Mouse (Mus musculus) heart, postnatal 0 days (tissue): ENCODE measurements at regions not wholly inside any gene's neighbourhood (a gene's known extent, or its start where the extent isn't known, plus 50 kb on each side); places are given as distances from the start of the nearest gene placed in this dataset.

Experiments used
- ATAC-seq: fragments of 200-750 bp; cut with Nextera tagmentation; 2 replicates; pipeline ENCODE4 v1.8.0; 2017; ENCODE audit warnings: low read depth, moderate number of reproducible peaks, moderate library complexity; ENCODE audit not compliant: insufficient read depth
- DNase-seq: peaks from one replicate; pipeline ENCODE4 v3.0.0-alpha.2; 2016; ENCODE audit warnings: low spot score
- H3K27ac ChIP-seq: fragments of 300-500 bp; sonication (generic); 2 replicates; pipeline ENCODE4 v1.5.1; 2014; ENCODE audit warnings: low read depth, mild to moderate bottlenecking
- H3K27me3 ChIP-seq: fragments of 300-500 bp; sonication (generic); 2 replicates; pipeline ENCODE4 v1.6.1; 2014; ENCODE audit warnings: low read length, mixed read lengths; ENCODE audit not compliant: control insufficient read depth, insufficient read depth
- H3K36me3 ChIP-seq: fragments of 300-500 bp; sonication (generic); replicated peaks from 2 replicates; pipeline ENCODE4 v1.6.1; 2014; ENCODE audit warnings: low read length, mixed read lengths; ENCODE audit not compliant: control insufficient read depth, insufficient read depth
- H3K4me1 ChIP-seq: fragments of 300-500 bp; sonication (generic); 2 replicates; pipeline ENCODE4 v1.6.1; 2014; ENCODE audit warnings: antibody characterized with exemption; ENCODE audit not compliant: control insufficient read depth, insufficient read depth
- H3K4me2 ChIP-seq: fragments of 300-500 bp; sonication (generic); 2 replicates; pipeline ENCODE4 v1.6.1; 2014; ENCODE audit warnings: low read depth, mild to moderate bottlenecking, low read length, moderate library complexity
- H3K4me3 ChIP-seq: fragments of 300-500 bp; sonication (generic); 2 replicates; pipeline ENCODE4 v1.5.1; 2014; ENCODE audit warnings: low read depth, low read length
- H3K9ac ChIP-seq: fragments of 300-500 bp; sonication (generic); replicated peaks from 2 replicates; pipeline ENCODE4 v1.6.1; 2014; ENCODE audit warnings: low read depth, low read length, mixed read lengths
- H3K9me3 ChIP-seq: fragments of 300-500 bp; sonication (generic); replicated peaks from 2 replicates; pipeline ENCODE4 v1.6.1; 2016; ENCODE audit warnings: low read length; ENCODE audit not compliant: control insufficient read depth
- CTCF ChIP-seq: IDR thresholded peaks from 2 replicates; pipeline ENCODE4 v1.5.1; 2016; ENCODE audit warnings: antibody characterized with exemption, control low read depth, low read depth
- EP300 ChIP-seq: IDR thresholded peaks from 2 replicates; pipeline ENCODE4 v1.6.1; 2016; ENCODE audit warnings: antibody characterized with exemption, low read depth
- WGBS: fragments of 180-500 bp; shearing (Covaris S2); extraction: QIAGEN DNeasy Blood & Tissue Kit; methylation state at CpG from one replicate; pipeline ENCODE4 v1.1.7; 2014; 5-methylcytosine and 5-hydroxymethylcytosine counted together

GRCm38 (mm10) chr2:117807121-117807520 is 304.6 kb upstream of the Thbs1 start:
- ATAC-seq (no peak), DNase-seq (no peak)
- H3K27ac ChIP-seq, result no peak overlapping the region

GRCm38 (mm10) chr2:117811506-117811905 is 300.2 kb upstream of the Thbs1 start:
- TF ChIP-seq EP300, result no peak
- TF ChIP-seq CTCF, result no peak
- no peaks in the 10 kb centered on the region for H3K27me3 ChIP-seq
- DNase-seq (no peak), ATAC-seq (no peak)
- H3K4me2 ChIP-seq, result no peak overlapping the region
- no peak overlapping the region for H3K27ac ChIP-seq
- no peaks in the 10 kb centered on the region for H3K9me3 ChIP-seq
- no peaks in the 10 kb centered on the region for H3K36me3 ChIP-seq
- no peak overlapping the region for H3K4me3 ChIP-seq
- WGBS, result 54% methylated on average over 1 of the region's 1 CpGs
- H3K4me1 ChIP-seq, result no peaks in the 10 kb centered on the region
- H3K9ac ChIP-seq, result no peak overlapping the region

More at GRCm38 (mm10) chr2:117807121-117807520, 304.6 kb upstream of the Thbs1 start:
- TF ChIP-seq EP300, result no peak
- no peak for TF ChIP-seq CTCF
- Histone ChIP-seq H3K36me3 (no peaks in the 10 kb centered on the region), H3K4me2 (no peak overlapping the region), H3K27me3 (no peaks in the 10 kb centered on the region), H3K4me1 (no peaks in the 10 kb centered on the region), H3K4me3 (no peak overlapping the region), H3K9me3 (no peaks in the 10 kb centered on the region), H3K9ac (no peak overlapping the region)
- WGBS, result 72% methylated on average over 3 of the region's 3 CpGs

- TF ChIP-seq EP300 (no peak), CTCF (no peak)
- H3K36me3 ChIP-seq, result no peaks in the 10 kb centered on the region
- DNase-seq, result no peak
- H3K27me3 ChIP-seq, result no peaks in the 10 kb centered on the region
- no peak overlapping the region for H3K4me3 ChIP-seq
- 57% methylated on average over 2 of the region's 2 CpGs for WGBS
- H3K4me2 ChIP-seq, result no peak overlapping the region
- no peak for ATAC-seq
- no peaks in the 10 kb centered on the region for H3K9me3 ChIP-seq
- no peak overlapping the region for H3K27ac ChIP-seq
- no peaks in the 10 kb centered on the region for H3K4me1 ChIP-seq
- H3K9ac ChIP-seq, result no peak overlapping the region
Measured at GRCm38 (mm10) chr2:117811931-117812330, 299.7 kb upstream of the Thbs1 start.

- H3K9ac ChIP-seq, result no peak overlapping the region
- peaks cover 4% of the 10 kb centered on the region; the same call in 1 of the 2 replicates for H3K4me1 ChIP-seq
- TF ChIP-seq EP300 (no peak), CTCF (no peak)
- no peaks in the 10 kb centered on the region for H3K36me3 ChIP-seq
- no peak overlapping the region for H3K27ac ChIP-seq
- no peak overlapping the region for H3K4me2 ChIP-seq
- 59% methylated on average over 3 of the region's 3 CpGs for WGBS
- DNase-seq (no peak), ATAC-seq (no peak)
- no peak overlapping the region for H3K4me3 ChIP-seq
- H3K27me3 ChIP-seq, result no peaks in the 10 kb centered on the region
- H3K9me3 ChIP-seq, result no peaks in the 10 kb centered on the region
Measured at GRCm38 (mm10) chr2:117819701-117820225, 291.9 kb upstream of the Thbs1 start.

GRCm38 (mm10) chr2:117820708-117821107 is 291.0 kb upstream of the Thbs1 start:
- no peak for DNase-seq
- H3K4me3 ChIP-seq, result no peak overlapping the region
- H3K9me3 ChIP-seq, result no peaks in the 10 kb centered on the region
- H3K4me2 ChIP-seq, result no peak overlapping the region
- no peak for ATAC-seq
- H3K27me3 ChIP-seq, result no peaks in the 10 kb centered on the region
- H3K4me1 ChIP-seq, result peaks cover 9% of the 10 kb centered on the region; the same call in 1 of the 2 replicates
- TF ChIP-seq CTCF (no peak), EP300 (no peak)
- no peak overlapping the region for H3K9ac ChIP-seq
- no peaks in the 10 kb centered on the region for H3K36me3 ChIP-seq
- H3K27ac ChIP-seq, result no peak overlapping the region

- Histone ChIP-seq H3K4me1 (peaks cover 9% of the 10 kb centered on the region; the same call in 1 of the 2 replicates), H3K27me3 (no peaks in the 10 kb centered on the region), H3K9me3 (no peaks in the 10 kb centered on the region), H3K36me3 (no peaks in the 10 kb centered on the region), H3K27ac (no peak overlapping the region), H3K4me2 (no peak overlapping the region), H3K4me3 (no peak overlapping the region), H3K9ac (no peak overlapping the region)
- 20% methylated on average over 8 of the region's 8 CpGs for WGBS
- no peak for TF ChIP-seq EP300
- no peak for ATAC-seq
- DNase-seq, result no peak
Measured at GRCm38 (mm10) chr2:117825088-117825487, 286.6 kb upstream of the Thbs1 start.
